Mouse (Mus musculus) brain, embryonic 14.5 days (tissue): ENCODE data around the gene Nectin4. TPM values are rescaled to one million over a fixed set of nuclear protein-coding genes. Genes with fewer than 3 reads are reported as not detected.

Experiments used
- DNase-seq: peaks from one replicate; pipeline ENCODE4 v3.0.0-alpha.2; 2011; ENCODE audit warnings: low read depth
- CTCF ChIP-seq: fragments of 200-500 bp; IDR thresholded peaks from 2 replicates; pipeline ENCODE4 v1.5.1; 2012; ENCODE audit warnings: inconsistent platforms, mild to moderate bottlenecking, moderate library complexity, borderline replicate concordance; ENCODE audit not compliant: insufficient read depth, insufficient read length; ENCODE audit errors: extremely low read depth
- POLR2A ChIP-seq: fragments of 200-500 bp; IDR thresholded peaks from 2 replicates; pipeline ENCODE4 v1.6.1; 2012; ENCODE audit warnings: mild to moderate bottlenecking, inconsistent platforms, borderline replicate concordance; ENCODE audit not compliant: poor library complexity, insufficient read depth, insufficient read length, severe bottlenecking; ENCODE audit errors: extremely low read depth
- polyA plus RNA-seq: library from polyadenylated mRNA; depleted of rRNA; stranded (reverse); fragments of >200 nt; gene quantifications from 2 replicates; pipeline ENCODE4 v1.2.3, GENCODE M21; 2012

Gene Nectin4
- polyA plus RNA-seq, 1 experiment = 2.8 TPM

- no peak for TF ChIP-seq POLR2A
- TF ChIP-seq CTCF = no peak
- DNase-seq = no peak
Measured at GRCm38 (mm10) chr1:171388376-171389102, 18.6 kb downstream of the Nectin4 start, which contains the start of gene Arhgap30. Arhgap30 (plus strand) TSS chr1:171388954.

- no peak for TF ChIP-seq POLR2A
- TF ChIP-seq CTCF = no peak
- DNase-seq = no peak
Measured at GRCm38 (mm10) chr1:171390101-171390500, 20.2 kb downstream of the Nectin4 start.

GRCm38 (mm10) chr1:171401821-171402220, 31.9 kb downstream of the Nectin4 start:
- no peak for DNase-seq
- TF ChIP-seq CTCF (no peak), POLR2A (no peak)

- no peak for TF ChIP-seq POLR2A
- TF ChIP-seq CTCF = no peak
Measured at GRCm38 (mm10) chr1:171402991-171403390, 33.1 kb downstream of the Nectin4 start.

GRCm38 (mm10) chr1:171407263-171407662, 37.4 kb downstream of the Nectin4 start:
- DNase-seq = no peak
- TF ChIP-seq POLR2A (no peak), CTCF (no peak)

More at GRCm38 (mm10) chr1:171402991-171403390, 33.1 kb downstream of the Nectin4 start:
- DNase-seq = no peak

- no peak for DNase-seq
Measured at GRCm38 (mm10) chr1:171410231-171410630, 40.3 kb downstream of the Nectin4 start.

GRCm38 (mm10) chr1:171410947-171411484, 41.1 kb downstream of the Nectin4 start, which contains the start of gene Usf1:
Usf1 (plus strand) TSS chr1:171411313.
- TF ChIP-seq POLR2A (peak; percentile 49; the same call in 1 of the 2 replicates), CTCF (no peak)
- DNase-seq = peak; percentile 99

More at GRCm38 (mm10) chr1:171410231-171410630, 40.3 kb downstream of the Nectin4 start:
- no peak for TF ChIP-seq CTCF
- no peak for TF ChIP-seq POLR2A

GRCm38 (mm10) chr1:171411492-171411941, 41.6 kb downstream of the Nectin4 start:
- TF ChIP-seq POLR2A = no peak
- TF ChIP-seq CTCF = no peak
- no peak for DNase-seq

GRCm38 (mm10) chr1:171412001-171412441, 42.1 kb downstream of the Nectin4 start:
- TF ChIP-seq CTCF (peak; percentile 46; the same call in 1 of the 2 replicates), POLR2A (peak; percentile 33; the same call in 1 of the 2 replicates)
- peak; percentile 88 for DNase-seq

- peak; percentile 91 for DNase-seq
- TF ChIP-seq POLR2A (no peak), CTCF (no peak)
Measured at GRCm38 (mm10) chr1:171412446-171412845, 42.5 kb downstream of the Nectin4 start.

GRCm38 (mm10) chr1:171413608-171414007, 43.7 kb downstream of the Nectin4 start:
- DNase-seq = no peak
- TF ChIP-seq CTCF (no peak), POLR2A (no peak)
